Mouse (Mus musculus) c-Kit-positive CD71-negative TER-119-negative erythroid progenitor cells, embryonic 14.5 days (primary cell): Measurements from ENCODE around the gene Mylk.
A peak's percentile ranks its signal among the peaks of the same experiment; 100 is the strongest.

Source experiments
- DNase-seq: peaks from one replicate; pipeline ENCODE4 v3.0.0-alpha.2; 2013; ENCODE audit warnings: low read depth

The Mylk gene

DNA sequence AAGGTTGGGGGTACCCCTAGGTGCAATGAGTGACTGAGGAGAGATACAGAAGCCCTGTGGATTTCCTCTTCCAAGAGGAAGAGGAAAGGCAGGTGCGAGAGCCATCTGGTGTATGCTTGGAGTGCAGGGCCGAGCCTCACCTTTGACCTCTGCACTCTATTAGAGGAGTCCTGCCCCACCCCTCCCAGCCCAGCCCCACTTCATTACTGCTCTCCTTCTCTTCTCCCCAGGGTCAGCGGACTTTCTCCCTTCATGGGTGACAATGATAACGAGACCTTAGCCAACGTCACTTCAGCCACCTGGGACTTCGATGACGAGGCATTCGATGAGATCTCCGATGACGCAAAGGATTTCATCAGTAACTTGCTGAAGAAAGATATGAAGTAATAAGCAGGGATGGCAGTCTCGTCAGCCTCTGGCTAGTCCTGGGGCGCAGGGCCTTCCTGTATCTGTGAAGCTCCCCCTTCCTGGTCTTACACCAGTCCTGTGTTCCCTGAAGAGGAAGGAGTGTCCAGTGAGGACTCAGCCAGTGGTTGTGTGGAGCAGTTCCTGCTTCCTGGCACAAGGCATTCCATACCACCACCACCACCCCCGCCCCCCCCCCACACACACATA, 241.3 kb downstream of the Mylk start:
- no peak for DNase-seq

DNA sequence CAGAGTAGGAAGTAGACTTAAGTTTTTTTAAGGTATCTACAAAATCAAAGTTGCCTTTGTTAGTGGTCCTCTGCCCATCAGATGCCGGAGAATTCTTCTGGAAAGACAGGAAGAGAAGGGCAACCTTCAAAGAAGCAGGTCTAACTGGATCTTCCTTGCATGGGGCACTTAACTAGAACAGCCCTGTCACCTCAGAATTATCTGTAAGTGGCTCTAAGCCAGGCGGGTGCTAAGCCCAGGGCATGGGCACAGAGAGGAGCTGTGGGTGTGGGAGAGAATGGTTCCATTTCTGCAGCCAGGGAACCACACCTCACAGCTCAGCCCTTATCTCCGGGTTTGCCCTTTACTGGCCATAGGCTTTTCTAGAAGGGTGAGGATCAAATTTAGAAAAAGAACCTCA, 246.4 kb downstream of the Mylk start:
- DNase-seq, result no peak

GRCm38 (mm10) chr16:34992854-34993253, 247.8 kb downstream of the Mylk start:
- no peak for DNase-seq

DNA sequence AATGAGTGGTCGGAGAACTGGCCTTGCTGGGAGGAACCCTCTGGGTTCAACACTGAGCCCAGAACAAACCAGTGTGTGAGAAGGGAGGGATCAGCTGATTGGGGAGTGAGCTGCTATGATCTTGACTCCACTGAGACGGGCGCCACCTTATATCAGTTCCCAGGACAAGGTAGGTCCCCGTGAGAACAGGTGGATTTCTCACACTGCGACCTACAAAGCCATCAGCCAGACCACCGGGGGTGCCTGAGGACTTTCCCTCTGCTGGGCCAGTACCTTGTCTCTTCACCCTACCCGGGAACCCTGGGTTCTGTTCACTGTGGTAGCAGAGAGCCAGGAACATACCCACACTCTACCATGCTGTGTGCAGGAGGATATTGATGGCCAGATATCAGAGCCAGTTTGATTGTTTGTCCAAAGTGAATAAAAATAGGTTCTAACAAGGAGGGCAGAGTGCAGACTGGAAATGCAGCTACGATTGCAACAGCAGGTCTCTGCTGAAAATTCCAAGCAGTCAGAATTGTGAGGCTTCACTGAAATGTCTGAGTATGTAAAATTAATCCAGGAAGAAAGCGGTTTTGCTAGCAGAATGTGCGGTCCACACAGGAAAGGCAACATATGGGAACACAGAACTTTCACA, 248.8 kb downstream of the Mylk start:
- DNase-seq, result no peak

- DNase-seq, result no peak
Observed at GRCm38 (mm10) chr16:34994641-34995141, 249.7 kb downstream of the Mylk start.

DNA sequence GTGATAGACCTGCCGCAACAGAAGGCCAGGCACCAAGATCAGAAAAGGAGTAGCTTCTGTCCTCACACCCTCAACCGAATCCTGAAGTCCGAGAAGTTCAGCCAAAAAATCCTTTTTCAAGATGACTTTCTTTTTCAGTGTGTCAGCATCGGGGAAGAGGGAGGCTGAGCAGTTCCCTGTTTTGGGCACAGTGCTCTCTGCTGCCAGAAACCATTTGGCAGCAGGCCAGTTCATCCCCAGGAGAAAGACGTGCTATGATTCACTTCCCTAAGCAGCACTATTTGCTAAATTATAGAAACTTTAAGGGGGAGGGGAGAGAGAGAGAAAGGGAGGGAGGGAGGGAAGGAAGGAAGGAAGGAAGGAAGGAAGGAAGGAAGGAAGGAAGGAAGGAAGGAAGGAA, 251.1 kb downstream of the Mylk start:
- DNase-seq, result no peak

- no peak for DNase-seq
Observed at GRCm38 (mm10) chr16:34997052-34997451, 252.0 kb downstream of the Mylk start.

DNA sequence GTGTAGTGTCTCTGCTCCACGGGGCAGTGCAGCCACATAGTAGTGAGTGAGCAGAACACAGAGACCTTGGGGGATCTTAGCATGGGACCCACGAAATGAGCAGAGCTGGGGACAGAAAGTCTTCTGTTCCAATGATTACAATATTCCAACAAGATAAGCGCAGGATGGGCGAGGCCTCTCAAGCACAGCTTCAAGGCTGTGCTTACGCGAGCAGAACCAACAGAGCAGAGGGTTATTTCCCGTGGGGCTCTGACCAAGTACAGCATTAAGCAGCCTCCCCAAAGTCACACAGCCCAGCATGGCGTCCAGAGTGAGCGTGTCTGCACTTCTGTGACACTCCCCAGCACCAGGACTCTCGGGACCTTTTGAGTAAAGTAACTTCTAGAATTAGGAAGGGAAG, 252.6 kb downstream of the Mylk start:
- DNase-seq, result no peak

DNA sequence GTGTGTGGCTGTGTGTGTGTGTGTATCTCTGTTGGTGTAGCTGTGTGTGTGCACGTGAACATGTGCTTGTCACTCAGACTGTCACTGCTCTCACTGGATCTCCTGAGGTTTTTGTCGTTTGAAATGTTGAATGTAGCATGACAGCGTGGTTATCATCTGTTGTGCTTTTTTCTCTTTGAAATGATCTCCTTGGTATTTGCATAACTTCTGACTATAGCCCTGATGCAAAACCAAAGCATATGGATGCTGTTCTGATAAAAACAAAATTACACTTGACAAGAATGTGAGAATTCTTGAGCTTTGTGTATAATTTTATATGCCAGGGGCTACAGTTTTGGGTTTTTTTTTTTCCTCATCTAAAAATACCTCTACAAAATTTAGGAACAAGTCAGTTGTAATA, 254.0 kb downstream of the Mylk start:
- no peak for DNase-seq

DNA sequence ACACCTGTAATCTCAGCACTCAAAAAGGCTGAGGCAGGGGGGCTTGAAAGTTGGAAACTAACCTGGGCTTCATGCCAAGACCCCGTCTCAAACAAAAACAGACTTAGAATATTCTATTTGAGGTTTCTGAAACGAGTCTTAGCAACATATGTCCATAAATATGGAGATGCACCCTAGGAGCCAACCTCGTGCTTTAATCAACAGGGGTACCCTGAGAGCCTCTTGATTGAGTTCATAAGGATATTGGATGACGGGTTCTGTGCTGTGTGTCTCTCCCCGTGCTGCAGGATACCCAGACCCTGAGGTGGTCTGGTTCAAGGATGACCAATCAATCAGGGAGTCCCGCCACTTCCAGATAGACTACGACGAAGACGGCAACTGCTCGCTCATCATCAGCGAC, 255.0 kb downstream of the Mylk start:
- no peak for DNase-seq

GRCm38 (mm10) chr16:35000923-35001560, 256.0 kb downstream of the Mylk start:
- no peak for DNase-seq

- DNase-seq, result no peak
Observed at GRCm38 (mm10) chr16:35004356-35004755, 259.3 kb downstream of the Mylk start.

DNA sequence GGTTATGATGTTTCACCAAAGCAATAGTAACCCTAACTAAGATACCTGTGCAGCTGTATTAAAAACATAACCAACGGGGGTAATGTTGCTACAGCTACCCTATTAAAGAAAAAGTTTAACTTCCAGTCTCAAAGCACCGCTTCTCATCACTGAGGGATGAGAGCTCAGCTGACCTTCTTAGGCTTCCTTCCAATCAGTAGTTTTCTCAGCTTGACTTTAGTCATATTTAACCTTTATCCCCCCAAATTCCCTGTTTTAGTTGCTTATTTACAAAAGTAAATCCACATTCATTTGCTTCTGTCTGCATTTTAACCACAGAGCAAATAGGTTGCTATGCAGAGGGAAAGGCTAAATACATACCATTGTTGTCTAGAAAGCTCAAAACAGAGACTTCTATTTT, 259.7 kb downstream of the Mylk start:
- DNase-seq, result no peak

DNA sequence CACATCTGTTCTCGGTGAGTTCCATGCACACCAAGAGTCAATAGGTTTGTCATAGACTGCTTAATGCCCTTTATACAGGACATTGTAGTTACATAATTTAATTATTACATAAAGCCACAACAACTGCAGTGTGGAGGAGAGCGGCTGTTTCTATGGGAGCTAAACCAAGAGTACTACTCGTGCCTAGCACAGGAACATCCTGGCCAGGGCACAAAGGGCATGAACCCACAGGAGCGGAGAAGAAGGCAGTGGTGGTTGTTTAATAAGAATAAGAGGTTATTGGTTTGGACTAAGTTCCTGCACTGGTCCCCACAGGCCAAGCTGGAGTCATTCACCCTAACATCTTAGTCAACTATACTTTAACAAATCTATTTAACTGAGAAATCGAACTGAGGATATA, 261.2 kb downstream of the Mylk start:
- DNase-seq, result no peak

GRCm38 (mm10) chr16:35007361-35007760, 262.4 kb downstream of the Mylk start:
- no peak for DNase-seq

DNA sequence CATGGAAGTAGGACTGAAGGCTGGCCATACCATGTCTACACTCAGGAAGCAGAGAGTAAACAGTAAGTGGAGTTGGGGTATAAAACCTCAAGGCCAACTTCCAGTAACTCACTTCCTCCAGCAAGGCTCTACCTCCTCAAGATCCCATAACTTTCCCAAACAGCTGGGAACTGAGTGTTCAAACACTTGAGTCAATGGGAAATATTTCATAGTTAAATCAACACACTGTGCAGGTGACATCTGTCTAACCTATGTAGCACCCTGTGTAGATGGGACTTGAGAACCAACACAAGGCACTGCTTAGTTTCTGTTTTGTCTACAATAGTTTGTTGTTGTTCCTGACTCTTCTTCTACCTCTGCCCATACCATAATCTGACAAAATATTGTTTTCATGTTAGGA, 263.4 kb downstream of the Mylk start:
- no peak for DNase-seq

DNA sequence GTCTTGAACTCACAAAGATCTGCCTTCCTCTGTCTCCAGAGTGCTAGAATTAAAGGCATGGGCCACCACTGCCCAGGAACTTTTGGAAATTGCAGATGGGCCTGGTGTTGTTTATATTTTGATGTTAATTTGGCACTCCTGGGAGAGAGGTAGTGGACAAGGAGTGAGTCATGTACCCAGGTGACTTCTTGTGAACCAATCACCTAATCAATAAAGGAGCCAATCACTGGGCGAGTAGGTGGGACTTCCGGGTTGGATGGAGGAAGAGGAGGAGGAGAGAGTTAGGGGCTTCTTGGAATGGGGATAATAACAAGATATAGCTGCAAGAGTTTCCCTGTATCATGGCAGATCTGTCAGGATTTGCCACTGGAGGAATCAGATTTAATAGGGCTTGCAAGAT, 268.5 kb downstream of the Mylk start:
- no peak for DNase-seq

- no peak for DNase-seq
Observed at GRCm38 (mm10) chr16:35016491-35016890, 271.5 kb downstream of the Mylk start.

DNA sequence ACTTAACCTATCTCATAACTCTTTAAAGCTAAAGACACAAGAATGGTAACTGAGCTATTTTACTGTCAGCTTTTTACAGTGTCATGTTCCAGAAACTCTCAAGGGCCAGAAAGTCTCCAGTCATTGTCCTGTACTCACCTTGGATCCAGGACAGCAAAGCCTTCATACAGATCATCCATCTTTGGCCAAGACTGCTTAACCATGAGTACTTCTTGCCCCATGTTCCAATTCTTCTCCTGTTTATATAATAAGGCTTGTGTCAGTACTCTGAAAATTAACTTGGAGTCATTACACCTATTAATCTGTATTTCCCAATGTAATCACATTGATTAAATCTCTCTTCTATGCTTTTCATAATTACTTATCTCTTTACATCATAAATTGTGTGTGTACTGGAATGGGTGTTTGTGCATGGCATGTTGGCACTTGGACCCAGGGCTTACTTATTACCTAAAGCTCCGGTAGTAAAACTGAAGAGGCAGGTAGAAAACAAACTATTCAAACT, 273.5 kb downstream of the Mylk start:
- no peak for DNase-seq

DNA sequence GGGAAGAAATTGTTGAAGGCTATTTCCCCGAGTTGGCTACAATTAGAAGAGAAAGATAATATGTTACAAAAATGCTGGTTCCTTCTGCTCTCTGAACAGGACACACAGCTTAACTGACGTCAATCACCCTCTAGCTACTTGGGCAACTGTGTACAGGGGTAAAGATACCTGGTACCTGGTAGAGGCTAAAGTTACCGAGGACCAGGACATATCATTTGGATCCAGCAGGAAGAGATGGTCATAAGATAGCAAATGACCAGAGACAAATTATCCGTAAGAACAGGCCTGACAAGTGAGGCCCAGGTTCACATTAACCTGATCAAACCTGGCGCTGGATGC, 276.9 kb downstream of the Mylk start:
- DNase-seq, result no peak

DNA sequence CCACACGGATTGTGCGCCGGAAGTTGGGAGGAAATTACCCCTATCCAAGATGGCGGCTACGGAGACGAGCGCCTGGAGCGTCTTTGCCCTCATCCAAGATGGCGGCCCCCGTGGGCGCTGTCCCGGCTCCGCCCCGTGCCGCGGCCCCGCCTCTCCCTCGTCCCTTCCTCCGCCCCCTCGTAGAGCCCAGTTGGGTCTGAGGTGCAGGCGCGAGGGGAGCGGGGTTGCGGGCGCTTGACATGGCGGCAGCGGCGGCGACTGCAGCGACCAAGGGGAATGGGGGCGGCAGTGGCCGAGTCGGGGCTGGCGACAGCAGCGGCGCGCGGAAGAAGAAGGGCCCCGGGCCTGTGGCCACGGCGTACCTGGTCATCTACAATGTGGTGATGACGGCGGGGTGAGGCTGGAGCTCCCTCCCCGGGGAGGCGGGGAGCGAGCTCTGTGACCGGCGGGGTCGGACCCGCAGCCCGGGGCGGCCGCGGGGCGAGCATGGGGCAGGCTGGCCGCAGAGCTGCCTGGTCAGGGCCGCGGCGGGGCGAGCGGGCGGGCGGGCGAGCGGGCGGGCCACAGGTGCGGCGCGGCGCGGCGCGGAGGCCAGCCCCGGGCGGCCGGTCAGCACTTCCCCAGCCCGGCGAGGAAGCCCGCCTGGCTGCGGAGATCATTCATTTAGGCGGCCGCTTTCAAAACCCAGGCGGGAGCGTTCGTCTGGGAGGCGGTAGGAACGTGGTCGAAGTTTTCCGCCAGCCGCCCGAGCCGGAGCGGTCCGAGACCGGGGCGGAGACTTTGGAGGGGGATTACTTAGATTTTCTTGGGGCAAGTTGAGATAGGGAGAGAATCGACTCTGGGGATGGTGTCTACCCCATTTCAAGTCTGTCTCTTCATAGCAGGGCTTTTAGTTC, 277.5 kb downstream of the Mylk start, which contains the start of gene Hacd2:
TSS of gene Hacd2 (plus strand) at position 187 of the 896 bp plus-strand sequence.
- peak; percentile 83 for DNase-seq

- DNase-seq, result no peak
Observed at GRCm38 (mm10) chr16:35023138-35023735, 278.2 kb downstream of the Mylk start.
